Mouse (Mus musculus) kidney, adult 9 months (tissue): ENCODE measurements around the gene Nfix.

Source experiments
- DNase-seq: peaks from one replicate; pipeline ENCODE4 v3.0.0; 2022

Gene Nfix

GRCm38 (mm10) chr8:84779519-84780224 lies 20.5 kb downstream of the Nfix start:
- no peak for DNase-seq

GRCm38 (mm10) chr8:84778638-84779380 lies 21.3 kb downstream of the Nfix start:
- DNase-seq = no peak

- DNase-seq = no peak
Measured at GRCm38 (mm10) chr8:84777899-84778637, 22.1 kb downstream of the Nfix start.

GRCm38 (mm10) chr8:84776569-84776968 lies 23.6 kb downstream of the Nfix start:
- no peak for DNase-seq

GRCm38 (mm10) chr8:84775621-84776113 lies 24.5 kb downstream of the Nfix start:
- DNase-seq = no peak

- no peak for DNase-seq
Measured at GRCm38 (mm10) chr8:84775105-84775591, 25.0 kb downstream of the Nfix start.

- DNase-seq = no peak
Measured at GRCm38 (mm10) chr8:84774473-84774911, 25.7 kb downstream of the Nfix start.

GRCm38 (mm10) chr8:84773833-84774232 lies 26.3 kb downstream of the Nfix start:
- DNase-seq = peak; percentile 70

GRCm38 (mm10) chr8:84773304-84773703 lies 26.8 kb downstream of the Nfix start:
- no peak for DNase-seq

- no peak for DNase-seq
Measured at GRCm38 (mm10) chr8:84772628-84773027, 27.5 kb downstream of the Nfix start.

GRCm38 (mm10) chr8:84771941-84772378 lies 28.2 kb downstream of the Nfix start:
- no peak for DNase-seq

GRCm38 (mm10) chr8:84771000-84771687 lies 29.0 kb downstream of the Nfix start:
- DNase-seq = no peak

- DNase-seq = no peak
Measured at GRCm38 (mm10) chr8:84770100-84770953, 29.8 kb downstream of the Nfix start.

- no peak for DNase-seq
Measured at GRCm38 (mm10) chr8:84769324-84769723, 30.8 kb downstream of the Nfix start.

- no peak for DNase-seq
Measured at GRCm38 (mm10) chr8:84768343-84769095, 31.6 kb downstream of the Nfix start.

- DNase-seq = no peak
Measured at GRCm38 (mm10) chr8:84767221-84767620, 32.9 kb downstream of the Nfix start.

- no peak for DNase-seq
Measured at GRCm38 (mm10) chr8:84766422-84766821, 33.7 kb downstream of the Nfix start.

- DNase-seq = no peak
Measured at GRCm38 (mm10) chr8:84765629-84766028, 34.5 kb downstream of the Nfix start.

- DNase-seq = no peak
Measured at GRCm38 (mm10) chr8:84764870-84765495, 35.2 kb downstream of the Nfix start.

GRCm38 (mm10) chr8:84764100-84764499 lies 36.0 kb downstream of the Nfix start:
- DNase-seq = no peak
